Mouse (Mus musculus) testis, adult 2 months (tissue): Measurements from ENCODE around the gene Zfc3h1. TPM values are rescaled to one million over a fixed set of nuclear protein-coding genes. Genes with fewer than 3 reads are reported as not detected.

ENCODE experiments used
- H3K27ac ChIP-seq: fragments of 200-500 bp; 2 replicates; pipeline ENCODE4 v1.5.1; 2012; ENCODE audit warnings: low read depth, low read length; ENCODE audit not compliant: control insufficient read depth, insufficient read depth
- H3K27me3 ChIP-seq: fragments of 200-500 bp; 2 replicates; pipeline ENCODE4 v1.6.1; 2012; ENCODE audit warnings: mild to moderate bottlenecking, low read length, moderate library complexity; ENCODE audit not compliant: control insufficient read depth, insufficient read depth
- H3K36me3 ChIP-seq: fragments of 200-500 bp; 2 replicates; pipeline ENCODE4 v1.6.1; 2012; ENCODE audit warnings: mild to moderate bottlenecking, low read length; ENCODE audit not compliant: control insufficient read depth, insufficient read depth
- H3K4me1 ChIP-seq: fragments of 200-500 bp; 2 replicates; pipeline ENCODE4 v1.6.1; 2012; ENCODE audit warnings: low read length; ENCODE audit not compliant: control insufficient read depth, insufficient read depth
- H3K4me3 ChIP-seq: fragments of 200-500 bp; 2 replicates; pipeline ENCODE4 v1.5.1; 2012; ENCODE audit warnings: low read depth, mild to moderate bottlenecking, low read length, moderate library complexity, mixed read lengths; ENCODE audit not compliant: control insufficient read depth
- CTCF ChIP-seq: fragments of 200-500 bp; IDR thresholded peaks from 2 replicates; pipeline ENCODE4 v1.5.1; 2012; ENCODE audit warnings: low read depth, mild to moderate bottlenecking, inconsistent platforms, low read length, moderate library complexity; ENCODE audit not compliant: control insufficient read depth, insufficient read depth, insufficient replicate concordance
- POLR2A ChIP-seq: fragments of 200-500 bp; IDR thresholded peaks from 2 replicates; pipeline ENCODE4 v1.6.1; 2012; ENCODE audit warnings: low read depth, mild to moderate bottlenecking, inconsistent platforms, low read length, moderate library complexity; ENCODE audit not compliant: control insufficient read depth
- polyA plus RNA-seq: library from polyadenylated mRNA; depleted of rRNA; stranded (reverse); fragments of >200 nt; gene quantifications from 2 replicates; pipeline ENCODE4 v1.2.3, GENCODE M21; 2012

The Zfc3h1 gene
- polyA plus RNA-seq, 1 experiment, result 36.1 TPM

GRCm38 (mm10) chr10:115385018-115386002 is 551 bp downstream of the Zfc3h1 start:
- no peaks in the 10 kb centered on the region; the same call in 1 of the 2 replicates for H3K36me3 ChIP-seq
- H3K4me1 ChIP-seq, result peaks cover 3% of the 10 kb centered on the region; the same call in 1 of the 2 replicates
- H3K27me3 ChIP-seq, result no peaks in the 10 kb centered on the region
- peak overlapping the region; percentile 96 for H3K4me3 ChIP-seq
- H3K27ac ChIP-seq, result peak overlapping the region; percentile 85
- TF ChIP-seq POLR2A (no peak), CTCF (no peak)

GRCm38 (mm10) chr10:115387891-115388290 is 3.1 kb downstream of the Zfc3h1 start:
- TF ChIP-seq CTCF, result no peak
- no peak for TF ChIP-seq POLR2A
- peaks cover 1% of the 10 kb centered on the region for H3K36me3 ChIP-seq
- peaks cover 3% of the 10 kb centered on the region; the same call in 1 of the 2 replicates for H3K4me1 ChIP-seq
- no peak overlapping the region for H3K4me3 ChIP-seq
- no peaks in the 10 kb centered on the region for H3K27me3 ChIP-seq
- no peak overlapping the region for H3K27ac ChIP-seq

- TF ChIP-seq CTCF, result no peak
- no peak for TF ChIP-seq POLR2A
- H3K36me3 ChIP-seq, result peaks cover 1% of the 10 kb centered on the region
- no peaks in the 10 kb centered on the region for H3K4me1 ChIP-seq
- H3K4me3 ChIP-seq, result no peak overlapping the region
- no peak overlapping the region for H3K27ac ChIP-seq
- H3K27me3 ChIP-seq, result no peaks in the 10 kb centered on the region
Measured at GRCm38 (mm10) chr10:115391076-115391475, 6.3 kb downstream of the Zfc3h1 start.

- Histone ChIP-seq H3K4me3 (no peak overlapping the region), H3K27me3 (no peaks in the 10 kb centered on the region), H3K4me1 (no peaks in the 10 kb centered on the region), H3K36me3 (peaks cover 3% of the 10 kb centered on the region), H3K27ac (no peak overlapping the region)
- TF ChIP-seq POLR2A (no peak), CTCF (no peak)
Measured at GRCm38 (mm10) chr10:115391896-115392295, 7.1 kb downstream of the Zfc3h1 start.

- no peak overlapping the region for H3K4me3 ChIP-seq
- no peak; the same call in 1 of the 2 replicates for TF ChIP-seq CTCF
- TF ChIP-seq POLR2A, result no peak
- H3K4me1 ChIP-seq, result no peaks in the 10 kb centered on the region
- peaks cover under 1% of the 10 kb centered on the region for H3K36me3 ChIP-seq
- no peak overlapping the region for H3K27ac ChIP-seq
- no peaks in the 10 kb centered on the region for H3K27me3 ChIP-seq
Measured at GRCm38 (mm10) chr10:115406393-115406792, 21.6 kb downstream of the Zfc3h1 start.

DNA sequence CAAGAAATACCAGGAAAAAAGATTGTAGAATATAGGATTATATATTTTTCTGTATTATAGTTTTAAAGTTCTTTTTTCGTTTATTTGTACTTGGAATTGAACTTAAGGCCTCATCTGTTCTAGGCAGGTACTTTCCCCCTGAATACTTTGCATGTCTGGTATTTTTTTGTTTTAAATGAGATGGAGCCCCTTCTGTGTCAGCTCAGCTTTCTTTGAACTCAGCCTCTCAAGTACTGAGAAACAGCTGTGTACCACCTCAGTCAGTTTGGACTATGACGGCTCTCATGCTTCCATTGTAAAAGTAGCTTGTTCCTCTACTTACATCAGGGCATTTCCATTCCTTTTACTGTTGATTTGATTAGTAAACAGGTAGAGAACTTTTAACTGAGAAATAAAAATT is 28.7 kb downstream of the Zfc3h1 start:
- TF ChIP-seq POLR2A (no peak), CTCF (no peak)
- H3K27me3 ChIP-seq, result no peaks in the 10 kb centered on the region
- no peaks in the 10 kb centered on the region for H3K4me1 ChIP-seq
- no peak overlapping the region for H3K4me3 ChIP-seq
- peaks cover 3% of the 10 kb centered on the region; the same call in 1 of the 2 replicates for H3K36me3 ChIP-seq
- H3K27ac ChIP-seq, result no peak overlapping the region

- no peak for TF ChIP-seq POLR2A
- no peak for TF ChIP-seq CTCF
- peaks cover 3% of the 10 kb centered on the region; the same call in 1 of the 2 replicates for H3K36me3 ChIP-seq
- H3K4me1 ChIP-seq, result no peaks in the 10 kb centered on the region
- H3K27ac ChIP-seq, result no peak overlapping the region
- no peaks in the 10 kb centered on the region for H3K27me3 ChIP-seq
- no peak overlapping the region for H3K4me3 ChIP-seq
Measured at GRCm38 (mm10) chr10:115414056-115414455, 29.3 kb downstream of the Zfc3h1 start.
